Mouse (Mus musculus) stomach, postnatal 0 days (tissue): ENCODE measurements around the gene Mtg1. TPM values are rescaled to one million over a fixed set of nuclear protein-coding genes. Genes with fewer than 3 reads are reported as not detected.

Experiments used
- ATAC-seq: fragments of 200-750 bp; cut with Nextera tagmentation; 2 replicates; pipeline ENCODE4 v1.8.0; 2017; ENCODE audit not compliant: low FRiP score, low TSS enrichment
- DNase-seq: peaks from one replicate; pipeline ENCODE4 v3.0.0-alpha.2; 2016; ENCODE audit warnings: low spot score
- H3K27ac ChIP-seq: fragments of 300-500 bp; sonication (generic); replicated peaks from 2 replicates; pipeline ENCODE4 v1.5.1; 2014; ENCODE audit warnings: mild to moderate bottlenecking, control low read depth
- H3K27me3 ChIP-seq: fragments of 300-500 bp; sonication (generic); 2 replicates; pipeline ENCODE4 v1.6.1; 2014; ENCODE audit warnings: low read length; ENCODE audit not compliant: control insufficient read depth, insufficient read depth
- H3K36me3 ChIP-seq: fragments of 300-500 bp; sonication (generic); 2 replicates; pipeline ENCODE4 v1.6.1; 2014; ENCODE audit warnings: low read length, mixed read lengths; ENCODE audit not compliant: control insufficient read depth, insufficient read depth
- H3K4me1 ChIP-seq: fragments of 300-500 bp; sonication (generic); replicated peaks from 2 replicates; pipeline ENCODE4 v1.6.1; 2014; ENCODE audit warnings: antibody characterized with exemption; ENCODE audit not compliant: control insufficient read depth, insufficient read depth
- H3K4me2 ChIP-seq: fragments of 300-500 bp; sonication (generic); replicated peaks from 2 replicates; pipeline ENCODE4 v1.6.1; 2014; ENCODE audit warnings: low read depth, mild to moderate bottlenecking, control low read depth, moderate library complexity
- H3K4me3 ChIP-seq: fragments of 300-500 bp; sonication (generic); 2 replicates; pipeline ENCODE4 v1.5.1; 2014; ENCODE audit warnings: low read depth, low read length, control low read depth
- H3K9ac ChIP-seq: fragments of 300-500 bp; sonication (generic); 2 replicates; pipeline ENCODE4 v1.6.1; 2014; ENCODE audit warnings: mild to moderate bottlenecking, low read length, control low read depth, mixed read lengths
- H3K9me3 ChIP-seq: fragments of 300-500 bp; sonication (generic); 2 replicates; pipeline ENCODE4 v1.6.1; 2016; ENCODE audit warnings: low read length; ENCODE audit not compliant: control insufficient read depth
- CTCF ChIP-seq: IDR thresholded peaks from 2 replicates; pipeline ENCODE4 v1.5.1; 2016; ENCODE audit warnings: antibody characterized with exemption, low read depth, mild to moderate bottlenecking, moderate library complexity
- EP300 ChIP-seq: optimal IDR thresholded peaks from 2 replicates; pipeline ENCODE3; 2016; ENCODE audit warnings: antibody characterized with exemption
- WGBS: fragments of 180-500 bp; shearing (Covaris S2); extraction: QIAGEN DNeasy Blood & Tissue Kit; methylation state at CpG from one replicate; pipeline ENCODE4 v1.1.7; 2014; 5-methylcytosine and 5-hydroxymethylcytosine counted together
- polyA plus RNA-seq: library from polyadenylated mRNA; unstranded; fragments of >200 nt; fragmentation: Nextera tagmentation; extraction: Ambion mirVana; gene quantifications from 2 replicates; pipeline ENCODE4 v1.2.1, GENCODE M21; 2015

Mtg1 gene
- polyA plus RNA-seq, 1 experiment from 2014 or later: 20.6 TPM

- DNase-seq (no peak), ATAC-seq (peak; percentile 13; the same call in 1 of the 2 replicates)
- Histone ChIP-seq H3K27me3 (no peaks in the 10 kb centered on the region; the same call in 1 of the 2 replicates), H3K4me2 (peak within 1 kb of the TSS; percentile 46), H3K4me3 (peak within 1 kb of the TSS; percentile 23), H3K27ac (no peak within 1 kb of the TSS), H3K9ac (0 out of 2 replicates have a peak within 1 kb of the TSS, but pooled peaks have one; percentile 3), H3K4me1 (no peaks in the 10 kb centered on the region), H3K36me3 (no peaks in the 10 kb centered on the region), H3K9me3 (no peaks in the 10 kb centered on the region)
- 6% methylated on average over 28 of the region's 28 CpGs for WGBS
- TF ChIP-seq CTCF: no peak
These were observed 17.0 kb downstream of the Mtg1 start, which contains the start of gene Sprn for GRCm38 (mm10) chr7:140154218-140154927. Gene Sprn, minus strand, starts transcription at chr7:140154877.

- Histone ChIP-seq H3K27me3 (no peaks in the 10 kb centered on the region), H3K36me3 (no peaks in the 10 kb centered on the region), H3K9me3 (no peaks in the 10 kb centered on the region), H3K27ac (no peak overlapping the region), H3K4me1 (no peaks in the 10 kb centered on the region), H3K4me2 (no peak overlapping the region), H3K4me3 (no peak overlapping the region), H3K9ac (no peak overlapping the region)
- DNase-seq: no peak
- ATAC-seq: no peak
- TF ChIP-seq CTCF: no peak
- no peak for TF ChIP-seq EP300
- 78% methylated on average over 3 of the region's 3 CpGs for WGBS
These were observed 23.0 kb downstream of the Mtg1 start for GRCm38 (mm10) chr7:140160363-140160762.

GRCm38 (mm10) chr7:140164664-140165063, 27.3 kb downstream of the Mtg1 start, which contains the start of gene Olfr522:
Gene Olfr522, minus strand, starts transcription at chr7:140164764.
- no peak for ATAC-seq
- no peak within 1 kb of the TSS for H3K4me3 ChIP-seq
- H3K9ac ChIP-seq: no peak within 1 kb of the TSS
- H3K9me3 ChIP-seq: 0 out of 2 replicates have a peak, but pooled peaks cover 2% of the 10 kb centered on the region
- H3K4me1 ChIP-seq: no peaks in the 10 kb centered on the region
- TF ChIP-seq EP300: no peak
- no peak for TF ChIP-seq CTCF
- no peak within 1 kb of the TSS for H3K4me2 ChIP-seq
- 64% methylated on average over 7 of the region's 7 CpGs for WGBS
- no peaks in the 10 kb centered on the region for H3K27me3 ChIP-seq
- no peaks in the 10 kb centered on the region for H3K36me3 ChIP-seq
- DNase-seq: no peak
- no peak within 1 kb of the TSS for H3K27ac ChIP-seq

GRCm38 (mm10) chr7:140167950-140168349, 30.6 kb downstream of the Mtg1 start:
- Histone ChIP-seq H3K9ac (no peak overlapping the region), H3K9me3 (0 out of 2 replicates have a peak, but pooled peaks cover 2% of the 10 kb centered on the region), H3K4me1 (no peaks in the 10 kb centered on the region), H3K4me2 (no peak overlapping the region), H3K27ac (no peak overlapping the region), H3K4me3 (no peak overlapping the region), H3K36me3 (no peaks in the 10 kb centered on the region), H3K27me3 (no peaks in the 10 kb centered on the region)
- WGBS: 70% methylated on average over 1 of the region's 1 CpGs
- ATAC-seq: no peak
- DNase-seq: no peak
- TF ChIP-seq EP300: no peak
- TF ChIP-seq CTCF: no peak

- H3K4me2 ChIP-seq: no peak overlapping the region
- no peaks in the 10 kb centered on the region for H3K4me1 ChIP-seq
- H3K27me3 ChIP-seq: no peaks in the 10 kb centered on the region
- DNase-seq (no peak), ATAC-seq (no peak)
- no peaks in the 10 kb centered on the region for H3K36me3 ChIP-seq
- H3K27ac ChIP-seq: no peak overlapping the region
- 55% methylated on average over 4 of the region's 4 CpGs for WGBS
- H3K4me3 ChIP-seq: no peak overlapping the region
- 0 out of 2 replicates have a peak, but pooled peaks cover 2% of the 10 kb centered on the region for H3K9me3 ChIP-seq
- H3K9ac ChIP-seq: no peak overlapping the region
- no peak for TF ChIP-seq EP300
- TF ChIP-seq CTCF: no peak
These were observed 32.0 kb downstream of the Mtg1 start for GRCm38 (mm10) chr7:140169386-140169785.

- WGBS: 93% methylated on average over 3 of the region's 3 CpGs
- H3K27ac ChIP-seq: no peak overlapping the region
- 0 out of 2 replicates have a peak, but pooled peaks cover 2% of the 10 kb centered on the region for H3K9me3 ChIP-seq
- TF ChIP-seq EP300: no peak
- no peak for TF ChIP-seq CTCF
- ATAC-seq (no peak), DNase-seq (no peak)
- H3K4me1 ChIP-seq: no peaks in the 10 kb centered on the region
- no peaks in the 10 kb centered on the region for H3K36me3 ChIP-seq
- H3K9ac ChIP-seq: no peak overlapping the region
- no peaks in the 10 kb centered on the region for H3K27me3 ChIP-seq
- no peak overlapping the region for H3K4me3 ChIP-seq
- H3K4me2 ChIP-seq: no peak overlapping the region
These were observed 33.5 kb downstream of the Mtg1 start for GRCm38 (mm10) chr7:140170863-140171262.
